Comparison of ENCODE assay signal across 8 mouse cellular contexts in genomic region chr8:92359833-92360082, GRCm38 (mm10). TPM values are rescaled to one million over a fixed set of nuclear protein-coding genes. Genes with fewer than 3 reads are reported as not detected.
DNase-seq lines count a peak whose midpoint lies in the region; ATAC-seq lines count a peak whose summit lies in the region.

No protein-coding gene starts in this region.

- 0% methylated on average over 21 of the region's 21 CpGs for WGBS in midbrain, embryonic 14.5 days

- ATAC-seq in midbrain, embryonic 14.5 days (ENCODE audit: low FRiP score, low TSS enrichment), result no peak

- H3K27me3 ChIP-seq in midbrain, embryonic 14.5 days (ENCODE audit: control insufficient read depth, insufficient read depth, low read length), result peaks cover 10% of the 10 kb centered on the region

- H3K4me3 ChIP-seq in midbrain, embryonic 14.5 days (replicated peaks; ENCODE audit: low read depth, low read length), result peak overlapping the region; percentile 69

- peak; percentile 26 for DNase-seq in adrenal gland, postnatal 14 days
- DNase-seq in adrenal gland, adult 2 months, result no peak
- DNase-seq in thymus, postnatal 25 days, result peak; percentile 6
- no peak for DNase-seq in thymus, postnatal 36 days
- DNase-seq in kidney, postnatal 10 days, result peak; percentile 55
- DNase-seq in midbrain, embryonic 14.5 days, result peak; percentile 76
- DNase-seq in T-cell, adult 2 months (ENCODE audit: low spot score), result no peak
- no peak for DNase-seq in natural killer cell, adult 2 months (ENCODE audit: low spot score in 2 of 2)

- H3K36me3 ChIP-seq in midbrain, embryonic 14.5 days (ENCODE audit: control insufficient read depth, insufficient read depth, low read length), result peaks cover 12% of the 10 kb centered on the region; the same call in 1 of the 2 replicates

- no peaks in the 10 kb centered on the region for H3K9me3 ChIP-seq in midbrain, embryonic 14.5 days (ENCODE audit: control insufficient read depth, low read length)

- peak overlapping the region; percentile 94 for H3K9ac ChIP-seq in midbrain, embryonic 14.5 days (replicated peaks; ENCODE audit: low read length)

- peak overlapping the region; percentile 97 for H3K27ac ChIP-seq in midbrain, embryonic 14.5 days (replicated peaks; ENCODE audit: low read depth, low read length)

- peaks cover 7% of the 10 kb centered on the region for H3K4me1 ChIP-seq in midbrain, embryonic 14.5 days (ENCODE audit: control insufficient read depth, insufficient read depth, low read length)

- H3K4me2 ChIP-seq in midbrain, embryonic 14.5 days (ENCODE audit: low read length), result peak overlapping the region; percentile 87

RNA-seq across cellular contexts. Expression of gene Irx5, which starts 2.3 kb away (rescaled TPM):
- total RNA-seq in adrenal gland, postnatal 14 days (2021), result 1.5 and 1.7 TPM in 2 replicates
- total RNA-seq in adrenal gland, adult 2 months (2021), result 1 to 10 TPM; 2.6 to 3.1 TPM
- 7.5 and 10.8 TPM in 2 replicates for polyA plus RNA-seq in adrenal gland, adult 2 months (2012; rRNA removed)
- polyA plus RNA-seq in midbrain, embryonic 14.5 days (2014; fragmentation: Nextera tagmentation; extraction: Ambion mirVana), result 30.7 and 32.2 TPM in 2 replicates

Comparison
In these comparisons a context has a peak if more than half of its experiments do, and no peak if none do; other contexts are left out.
1. DNase-seq: peak in adrenal gland, postnatal 14 days (single experiment), thymus, postnatal 25 days (single experiment), kidney, postnatal 10 days (single experiment) and midbrain, embryonic 14.5 days (single experiment); none in adrenal gland, adult 2 months (single experiment), thymus, postnatal 36 days (0 of 2), T-cell, adult 2 months (single experiment) and natural killer cell, adult 2 months (0 of 2).